Mouse (Mus musculus) common myeloid progenitor, adult 5-6 weeks (primary cell): ENCODE measurements around the gene Fam110a. TPM values are rescaled to one million over a fixed set of nuclear protein-coding genes. Genes with fewer than 3 reads are reported as not detected.

Source experiments
- ATAC-seq: replicated peaks from 2 replicates; pipeline ENCODE4 v1.8.0; 2016; ENCODE audit warnings: low read depth, mild to moderate bottlenecking, moderate TSS enrichment, inconsistent platforms; ENCODE audit not compliant: poor library complexity, severe bottlenecking
- total RNA-seq: library from RNA; stranded (forward); fragments of 200-1000, 187-1606 nt; gene quantifications from 2 replicates; pipeline ENCODE4 v1.2.3, GENCODE M21; 2017

The Fam110a gene
- 3.4 and 6.7 TPM in 2 replicates for total RNA-seq

GRCm38 (mm10) chr2:151979470-151980354, at the start of gene Fam110a:
TSS of gene Fam110a (minus strand) at chr2:151980219.
- peak; percentile 91 for ATAC-seq

- peak; percentile 88 for ATAC-seq
Measured at GRCm38 (mm10) chr2:152029252-152030082, 49.4 kb upstream of the Fam110a start.

- ATAC-seq, result no peak
Measured at GRCm38 (mm10) chr2:152024883-152025422, 44.9 kb upstream of the Fam110a start.

- ATAC-seq, result no peak
Measured at GRCm38 (mm10) chr2:152022022-152022421, 42.0 kb upstream of the Fam110a start.

DNA sequence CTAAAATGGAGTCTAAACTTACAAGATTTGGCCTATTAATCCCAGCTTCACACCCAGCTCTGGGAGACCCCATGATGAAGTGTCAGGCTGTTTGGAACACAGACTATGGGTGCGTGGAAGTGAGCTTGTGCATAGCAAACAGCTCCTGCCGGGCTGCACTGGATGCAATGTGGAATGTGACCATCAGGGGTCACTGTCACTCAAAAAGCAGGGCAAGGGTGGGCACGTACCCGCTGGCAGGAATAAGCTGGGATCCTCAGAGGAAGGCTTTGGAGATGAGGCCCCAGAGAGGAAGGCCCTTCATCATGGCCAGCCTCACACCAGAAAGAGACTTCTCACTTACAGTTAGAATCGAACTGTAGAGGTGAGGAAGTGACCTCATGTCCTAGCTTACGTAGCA, 40.2 kb upstream of the Fam110a start:
- ATAC-seq, result peak; percentile 89

DNA sequence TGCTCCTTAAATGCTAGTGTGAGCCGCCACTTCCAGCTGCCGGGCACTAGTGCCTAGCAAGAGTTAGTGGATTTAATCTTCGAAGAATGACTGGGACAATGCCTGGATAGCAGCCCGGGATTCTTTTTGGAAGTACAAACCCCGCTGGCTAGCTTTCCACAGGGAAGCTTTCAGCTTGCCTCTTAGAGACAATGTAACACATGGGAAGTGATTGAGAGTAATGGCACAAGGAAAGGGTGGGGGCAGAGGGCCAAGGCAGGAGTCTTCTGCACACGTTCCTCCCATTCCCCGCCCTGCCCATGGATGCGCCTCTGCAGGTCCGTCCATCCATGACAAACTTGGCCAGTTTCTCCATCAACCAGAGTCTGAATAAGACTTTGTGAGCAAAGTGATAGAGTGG, 36.6 kb upstream of the Fam110a start:
- no peak for ATAC-seq

DNA sequence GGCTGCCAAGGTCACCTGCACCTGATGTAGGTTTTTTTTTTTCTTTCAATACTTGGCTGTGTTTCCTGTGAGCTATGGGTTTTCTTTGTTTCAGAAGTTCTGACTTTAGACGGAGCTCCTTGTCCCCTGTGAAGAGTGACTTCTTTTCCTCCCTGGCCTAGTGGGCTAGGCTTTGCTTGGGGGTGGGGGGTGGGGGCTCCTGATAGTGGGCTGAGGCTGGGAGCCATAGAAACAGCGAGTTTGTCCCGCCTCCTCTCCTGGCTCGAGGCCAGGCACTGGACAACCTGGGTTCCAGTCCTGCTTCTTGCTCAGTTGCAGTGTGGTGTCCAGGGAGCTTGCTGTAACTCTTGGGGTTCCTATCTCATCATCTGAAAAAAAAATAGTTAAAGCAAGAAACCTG, 36.0 kb upstream of the Fam110a start:
- ATAC-seq, result no peak

DNA sequence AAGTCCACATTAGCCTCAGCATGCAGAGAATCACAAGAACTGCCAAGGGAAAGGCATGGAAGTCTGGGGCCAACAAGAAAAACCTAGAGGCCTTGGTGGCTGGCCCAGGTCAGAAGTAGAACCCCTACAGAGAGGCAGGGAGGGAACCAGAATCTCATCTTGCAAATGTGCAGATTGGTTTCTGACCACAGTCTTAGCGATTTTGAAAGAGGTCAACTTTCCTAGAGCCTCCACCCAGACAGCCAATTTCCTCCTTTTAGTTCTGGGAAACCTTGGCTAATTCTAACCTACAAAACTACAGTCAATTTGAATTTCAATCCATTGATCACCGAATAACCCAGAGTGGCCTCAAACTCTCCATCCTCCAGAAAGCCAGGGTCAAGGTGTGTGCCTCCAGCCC, 32.7 kb upstream of the Fam110a start:
- no peak for ATAC-seq

GRCm38 (mm10) chr2:152012222-152012621, 32.2 kb upstream of the Fam110a start:
- ATAC-seq, result no peak

GRCm38 (mm10) chr2:152011724-152012123, 31.7 kb upstream of the Fam110a start:
- peak; percentile 65 for ATAC-seq

- ATAC-seq, result no peak
Measured at GRCm38 (mm10) chr2:152010661-152011060, 30.6 kb upstream of the Fam110a start.

- ATAC-seq, result 0 out of 2 replicates have a peak, but pooled peaks have one; percentile 26
Measured at GRCm38 (mm10) chr2:152010251-152010650, 30.2 kb upstream of the Fam110a start.

- peak; percentile 53 for ATAC-seq
Measured at GRCm38 (mm10) chr2:152009061-152009779, 29.2 kb upstream of the Fam110a start.

DNA sequence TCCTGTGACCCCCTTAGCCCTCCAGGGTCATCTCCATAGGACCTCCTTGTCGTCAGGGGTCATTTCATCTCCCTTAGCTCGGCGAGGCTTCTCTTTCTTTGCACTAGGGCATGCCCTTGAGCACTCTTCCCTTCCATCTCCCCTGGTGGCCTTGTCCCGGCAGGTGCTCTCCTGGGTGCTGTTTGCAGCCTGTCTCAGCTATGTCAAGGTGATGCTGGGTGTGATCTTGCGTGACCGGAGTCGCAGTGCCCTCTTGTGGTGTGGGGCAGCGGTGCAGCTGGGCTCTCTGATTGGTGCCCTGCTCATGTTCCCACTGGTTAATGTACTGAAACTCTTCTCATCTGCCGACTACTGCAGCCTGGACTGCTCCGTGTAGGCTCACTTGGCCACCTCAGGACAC, 27.8 kb upstream of the Fam110a start:
- no peak for ATAC-seq

DNA sequence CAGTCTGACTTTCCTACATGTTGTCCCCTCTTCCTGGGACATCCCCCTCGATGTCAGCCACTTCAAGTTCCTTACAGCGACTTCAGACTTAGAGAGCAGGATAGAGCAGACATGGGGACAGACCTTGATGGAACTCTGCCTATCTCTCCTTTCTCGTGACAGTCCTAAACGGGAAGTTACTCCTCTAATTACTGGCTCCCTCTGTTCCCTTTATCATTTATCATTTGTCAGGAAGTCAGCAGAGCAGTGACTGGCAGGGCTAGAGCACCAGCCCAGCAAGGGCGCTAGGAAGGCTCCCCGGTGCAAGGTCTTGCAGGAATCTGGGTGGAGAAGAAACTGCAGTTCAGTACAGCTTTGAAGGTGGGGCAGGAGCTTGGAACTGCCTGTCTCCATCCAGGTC, 22.5 kb upstream of the Fam110a start:
- ATAC-seq, result peak; percentile 57

DNA sequence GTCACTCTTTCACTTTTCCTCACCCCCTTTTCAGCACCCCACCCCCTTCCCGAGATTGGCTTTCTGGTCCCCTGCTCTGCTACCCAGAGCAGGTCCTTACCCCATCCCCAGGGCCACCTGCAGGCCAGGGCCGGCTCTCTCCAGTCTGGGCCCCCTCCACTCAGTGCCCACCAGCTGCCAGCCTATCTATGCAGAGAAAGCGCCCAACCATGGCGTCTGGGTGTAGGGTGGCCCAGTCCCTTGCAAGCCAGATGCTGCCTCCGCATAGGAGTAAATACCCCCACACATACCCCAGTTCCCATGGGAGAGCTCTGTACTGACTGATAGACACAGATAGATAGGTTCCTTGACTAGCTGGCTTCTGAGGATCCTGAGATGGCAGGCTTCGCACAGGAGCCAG, 20.7 kb upstream of the Fam110a start:
- ATAC-seq, result no peak

GRCm38 (mm10) chr2:152000291-152000679, 20.3 kb upstream of the Fam110a start:
- ATAC-seq, result no peak

DNA sequence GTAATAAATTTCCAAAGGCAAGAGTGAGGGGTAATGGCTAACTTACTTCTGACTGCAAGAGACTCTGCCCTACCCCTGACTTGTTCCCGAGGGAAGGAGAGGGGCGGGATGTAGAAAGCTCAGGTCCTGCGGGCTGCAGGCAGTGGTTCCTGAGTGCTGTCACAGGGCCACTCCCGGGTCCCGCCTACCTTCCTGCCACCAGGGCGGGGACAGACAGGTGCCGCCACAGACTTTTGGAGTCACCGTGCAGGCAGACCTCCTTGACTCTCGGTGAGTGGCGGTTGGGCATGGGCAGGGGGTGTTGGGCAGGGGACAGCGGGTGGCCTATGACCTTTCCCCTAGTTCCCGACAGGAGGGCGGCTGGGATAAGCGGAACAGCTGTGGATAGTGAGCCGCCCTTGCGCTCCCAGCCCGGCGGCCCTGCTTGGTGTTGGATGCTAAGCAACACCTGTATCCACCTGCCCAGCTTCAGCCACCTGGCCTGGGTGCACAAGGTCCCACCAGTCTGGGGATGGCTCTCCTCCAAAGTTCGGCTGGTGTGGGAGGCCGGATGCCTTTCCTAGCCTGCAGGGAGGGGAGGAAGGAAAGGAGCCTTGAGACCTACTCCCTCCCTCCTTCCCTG, 19.8 kb upstream of the Fam110a start:
- ATAC-seq, result no peak

GRCm38 (mm10) chr2:151998932-151999331, 18.9 kb upstream of the Fam110a start:
- no peak for ATAC-seq

GRCm38 (mm10) chr2:151998505-151998899, 18.5 kb upstream of the Fam110a start:
- no peak for ATAC-seq
